Mouse (Mus musculus): ENCODE data around the gene G0s2.

The G0s2 gene

GRCm38 (mm10) chr1:193272916-193273601 lies at the start of gene G0s2:
TSS of gene G0s2 (minus strand) at chr1:193273217.
- no peak for DNase-seq (ENCODE audit: low read depth)

- DNase-seq (ENCODE audit: low read depth): no peak
Observed at GRCm38 (mm10) chr1:193320398-193320797, 47.4 kb upstream of the G0s2 start.

- no peak for DNase-seq (ENCODE audit: low read depth)
Observed at GRCm38 (mm10) chr1:193319721-193320120, 46.7 kb upstream of the G0s2 start.

GRCm38 (mm10) chr1:193317159-193317559 lies 44.1 kb upstream of the G0s2 start:
- DNase-seq (ENCODE audit: low read depth): no peak

GRCm38 (mm10) chr1:193316358-193316750 lies 43.3 kb upstream of the G0s2 start:
- DNase-seq (ENCODE audit: low read depth): no peak

- no peak for DNase-seq (ENCODE audit: low read depth)
Observed at GRCm38 (mm10) chr1:193315705-193316357, 42.8 kb upstream of the G0s2 start.

GRCm38 (mm10) chr1:193311596-193311995 lies 38.6 kb upstream of the G0s2 start:
- DNase-seq (ENCODE audit: low read depth): no peak

GRCm38 (mm10) chr1:193310519-193311085 lies 37.6 kb upstream of the G0s2 start:
- no peak for DNase-seq (ENCODE audit: low read depth)

GRCm38 (mm10) chr1:193309785-193310518 lies 36.9 kb upstream of the G0s2 start:
- DNase-seq (ENCODE audit: low read depth): no peak

- DNase-seq (ENCODE audit: low read depth): no peak
Observed at GRCm38 (mm10) chr1:193306832-193307231, 33.8 kb upstream of the G0s2 start.

GRCm38 (mm10) chr1:193305386-193305785 lies 32.4 kb upstream of the G0s2 start:
- DNase-seq (ENCODE audit: low read depth): no peak

- DNase-seq (ENCODE audit: low read depth): no peak
Observed at GRCm38 (mm10) chr1:193303096-193303495, 30.1 kb upstream of the G0s2 start.

- no peak for DNase-seq (ENCODE audit: low read depth)
Observed at GRCm38 (mm10) chr1:193302093-193302405, 29.0 kb upstream of the G0s2 start.

GRCm38 (mm10) chr1:193301216-193302092 lies 28.4 kb upstream of the G0s2 start:
- no peak for DNase-seq (ENCODE audit: low read depth)

- DNase-seq (ENCODE audit: low read depth): no peak
Observed at GRCm38 (mm10) chr1:193299995-193300394, 27.0 kb upstream of the G0s2 start.

- DNase-seq (ENCODE audit: low read depth): peak; percentile 38
Observed at GRCm38 (mm10) chr1:193298141-193298765, 25.2 kb upstream of the G0s2 start.

- DNase-seq (ENCODE audit: low read depth): no peak
Observed at GRCm38 (mm10) chr1:193295920-193296319, 22.9 kb upstream of the G0s2 start.

GRCm38 (mm10) chr1:193293926-193294325 lies 20.9 kb upstream of the G0s2 start:
- no peak for DNase-seq (ENCODE audit: low read depth)

- DNase-seq (ENCODE audit: low read depth): no peak
Observed at GRCm38 (mm10) chr1:193293039-193293438, 20.0 kb upstream of the G0s2 start.

- no peak for DNase-seq (ENCODE audit: low read depth)
Observed at GRCm38 (mm10) chr1:193290686-193291085, 17.7 kb upstream of the G0s2 start.

- DNase-seq (ENCODE audit: low read depth): no peak
Observed at GRCm38 (mm10) chr1:193289914-193290313, 16.9 kb upstream of the G0s2 start.
